Mouse (Mus musculus) spleen, adult 2 months (tissue): ENCODE measurements at regions not wholly inside any gene's neighbourhood (a gene's known extent, or its start where the extent isn't known, plus 50 kb on each side); places are given as distances from the start of the nearest gene placed in this dataset.

Source experiments
- CTCF ChIP-seq: fragments of 200-500 bp; IDR thresholded peaks from 2 replicates; pipeline ENCODE4 v1.5.1; 2011; ENCODE audit warnings: mild to moderate bottlenecking, inconsistent platforms; ENCODE audit not compliant: insufficient read depth, insufficient read length, insufficient replicate concordance; ENCODE audit errors: extremely low read depth
- POLR2A ChIP-seq: fragments of 200-500 bp; IDR thresholded peaks from 2 replicates; pipeline ENCODE4 v1.6.1; 2011; ENCODE audit warnings: low read depth, low read length, inconsistent platforms

GRCm38 (mm10) chr7:36829710-36830109, 131.8 kb downstream of the Tshz3 start:
- no peak for TF ChIP-seq CTCF
- no peak for TF ChIP-seq POLR2A
